Mouse (Mus musculus) liver, postnatal 0 days (tissue): ENCODE data around the gene Pdzd2.

Source experiments
- CTCF ChIP-seq: sonication (generic); IDR thresholded peaks from 2 replicates; pipeline ENCODE4 v1.5.1; 2016; ENCODE audit warnings: antibody characterized with exemption, low read depth
- EP300 ChIP-seq: IDR thresholded peaks from 2 replicates; pipeline ENCODE4 v1.6.1; 2016; ENCODE audit warnings: antibody characterized with exemption, low read depth, mild to moderate bottlenecking

- TF ChIP-seq CTCF (no peak), EP300 (no peak)
Observed at GRCm38 (mm10) chr15:12321788-12322621, 417.7 kb downstream of the Pdzd2 start, which contains the start of gene 1810049J17Rik.
